Mouse (Mus musculus) left cerebral cortex, adult 18-20 months (tissue): Measurements from ENCODE around the gene Lamp1. TPM values are rescaled to one million over a fixed set of nuclear protein-coding genes. Genes with fewer than 3 reads are reported as not detected.

Experiments
- DNase-seq, 2 experiments: peaks; one replicate each; pipeline ENCODE4 v3.0.0; 2021 to 2022; ENCODE audit warnings: low spot score in 2 of 2, mixed read lengths in 1 of 2
- long read RNA-seq, 2 experiments: library from polyadenylated mRNA; stranded (forward); transcript quantifications; one replicate each; pipeline ENCODE4 v2.0.0; 2021
- total RNA-seq, 2 experiments: library from RNA; stranded (reverse); gene quantifications; 2 replicates each; pipeline ENCODE4 v1.2.3; 2021

Gene Lamp1
- total RNA-seq: 100 to 1,000 TPM; 269 to 280 TPM
- long read RNA-seq, experiment 1, transcript Lamp1-201 (9 exons, 2,229 nt): major isoform, 479 of 545 reads
- long read RNA-seq, experiment 1, partial matches to known transcripts: 12 of 545 reads
- long read RNA-seq, experiment 1, other reads (novel, unspliced or antisense): 54 of 545 reads
- long read RNA-seq, experiment 2, transcript Lamp1-201 (9 exons, 2,229 nt): major isoform, 400 of 442 reads
- long read RNA-seq, experiment 2, partial matches to known transcripts: 10 of 442 reads
- long read RNA-seq, experiment 2, other reads (novel, unspliced or antisense): 32 of 442 reads

GRCm38 (mm10) chr8:13158718-13159376 is at the start of gene Lamp1:
Lamp1 (plus strand) TSS chr8:13159161.
- peak; percentile 99 for DNase-seq

GRCm38 (mm10) chr8:13109416-13109960 is 49.5 kb upstream of the Lamp1 start:
- DNase-seq: no peak

GRCm38 (mm10) chr8:13111917-13112316 is 47.0 kb upstream of the Lamp1 start:
- no peak for DNase-seq

GRCm38 (mm10) chr8:13113232-13113631 is 45.7 kb upstream of the Lamp1 start:
- DNase-seq: no peak

- no peak for DNase-seq
Measured at GRCm38 (mm10) chr8:13117096-13117495, 41.9 kb upstream of the Lamp1 start.

GRCm38 (mm10) chr8:13118516-13118915 is 40.4 kb upstream of the Lamp1 start:
- DNase-seq: no peak

- no peak for DNase-seq
Measured at GRCm38 (mm10) chr8:13120882-13121665, 37.9 kb upstream of the Lamp1 start.

- no peak for DNase-seq
Measured at GRCm38 (mm10) chr8:13122887-13123421, 36.0 kb upstream of the Lamp1 start.

GRCm38 (mm10) chr8:13124897-13125296 is 34.1 kb upstream of the Lamp1 start:
- no peak for DNase-seq

- peak; percentile 59 to 74 for DNase-seq
Measured at GRCm38 (mm10) chr8:13132220-13132619, 26.7 kb upstream of the Lamp1 start.

GRCm38 (mm10) chr8:13139641-13140182 is 19.2 kb upstream of the Lamp1 start:
- no peak for DNase-seq

GRCm38 (mm10) chr8:13141681-13142080 is 17.3 kb upstream of the Lamp1 start:
- DNase-seq: no peak

- DNase-seq: no peak
Measured at GRCm38 (mm10) chr8:13148476-13148875, 10.5 kb upstream of the Lamp1 start.

- no peak for DNase-seq
Measured at GRCm38 (mm10) chr8:13149287-13149686, 9.7 kb upstream of the Lamp1 start.

GRCm38 (mm10) chr8:13149866-13150265 is 9.1 kb upstream of the Lamp1 start:
- no peak for DNase-seq

- DNase-seq: no peak
Measured at GRCm38 (mm10) chr8:13150929-13151328, 8.0 kb upstream of the Lamp1 start.

GRCm38 (mm10) chr8:13154099-13154498 is 4.9 kb upstream of the Lamp1 start:
- no peak for DNase-seq

GRCm38 (mm10) chr8:13155358-13155757 is 3.6 kb upstream of the Lamp1 start:
- no peak for DNase-seq

GRCm38 (mm10) chr8:13156327-13157097 is 2.4 kb upstream of the Lamp1 start:
- DNase-seq: peak; percentile 12 to 43

GRCm38 (mm10) chr8:13159377-13159881 is 468 bp downstream of the Lamp1 start:
- no peak for DNase-seq
